Mouse (Mus musculus) forebrain, embryonic 16.5 days (tissue): ENCODE results near the gene Stam2. TPM values are rescaled to one million over a fixed set of nuclear protein-coding genes. Genes with fewer than 3 reads are reported as not detected.

ENCODE experiments used
- ATAC-seq: fragments of 200-750 bp; cut with Nextera tagmentation; 2 replicates; pipeline ENCODE4 v1.8.0; 2017; ENCODE audit warnings: mild to moderate bottlenecking, moderate library complexity
- H3K27ac ChIP-seq: fragments of 300-500 bp; sonication (generic); 2 replicates; pipeline ENCODE4 v1.5.1; 2014; ENCODE audit warnings: low read length, control low read depth
- H3K27me3 ChIP-seq: fragments of 300-500 bp; sonication (generic); replicated peaks from 2 replicates; pipeline ENCODE4 v1.6.1; 2014; ENCODE audit warnings: low read length; ENCODE audit not compliant: control insufficient read depth, insufficient read depth
- H3K36me3 ChIP-seq: fragments of 300-500 bp; sonication (generic); 2 replicates; pipeline ENCODE4 v1.6.1; 2014; ENCODE audit not compliant: control insufficient read depth, insufficient read depth
- H3K4me1 ChIP-seq: fragments of 300-500 bp; sonication (generic); replicated peaks from 2 replicates; pipeline ENCODE4 v1.6.1; 2014; ENCODE audit warnings: low read length; ENCODE audit not compliant: control insufficient read depth, insufficient read depth
- H3K4me2 ChIP-seq: fragments of 300-500 bp; sonication (generic); 2 replicates; pipeline ENCODE4 v1.6.1; 2014; ENCODE audit warnings: mild to moderate bottlenecking, low read length, control low read depth
- H3K4me3 ChIP-seq: fragments of 300-500 bp; sonication (generic); replicated peaks from 2 replicates; pipeline ENCODE4 v1.5.1; 2014; ENCODE audit warnings: mild to moderate bottlenecking, low read length, control low read depth
- H3K9ac ChIP-seq: fragments of 300-500 bp; sonication (generic); replicated peaks from 2 replicates; pipeline ENCODE4 v1.6.1; 2014; ENCODE audit warnings: low read depth, low read length, control low read depth
- H3K9me3 ChIP-seq: fragments of 300-500 bp; sonication (generic); 2 replicates; pipeline ENCODE4 v1.6.1; 2016; ENCODE audit warnings: low read length; ENCODE audit not compliant: control insufficient read depth
- WGBS: fragments of 180-500 bp; shearing (Covaris S2); extraction: QIAGEN DNeasy Blood & Tissue Kit; methylation state at CpG from one replicate; pipeline ENCODE4 v1.1.7; 2014; 5-methylcytosine and 5-hydroxymethylcytosine counted together
- polyA plus RNA-seq: library from polyadenylated mRNA; unstranded; fragments of >200 nt; fragmentation: Nextera tagmentation; extraction: Ambion mirVana; gene quantifications from 2 replicates; pipeline ENCODE4 v1.2.1, GENCODE M21; 2015

The Stam2 gene
- polyA plus RNA-seq, 1 experiment from 2014 or later: 49.8 TPM

- WGBS: 12% methylated on average over 12 of the region's 12 CpGs
- H3K4me2 ChIP-seq: peak overlapping the region; percentile 38
- no peaks in the 10 kb centered on the region for H3K9me3 ChIP-seq
- H3K36me3 ChIP-seq: no peaks in the 10 kb centered on the region
- peak; percentile 81 for ATAC-seq
- no peaks in the 10 kb centered on the region for H3K27me3 ChIP-seq
- no peak overlapping the region for H3K4me3 ChIP-seq
- no peaks in the 10 kb centered on the region for H3K4me1 ChIP-seq
- no peak overlapping the region for H3K27ac ChIP-seq
- H3K9ac ChIP-seq: no peak overlapping the region
Measured at GRCm38 (mm10) chr2:52763040-52763736, 21.1 kb upstream of the Stam2 start.

- ATAC-seq: no peak
- H3K4me3 ChIP-seq: no peak overlapping the region
- WGBS: 64% methylated on average over 7 of the region's 7 CpGs
- H3K9ac ChIP-seq: no peak overlapping the region
- H3K4me1 ChIP-seq: no peaks in the 10 kb centered on the region
- H3K27me3 ChIP-seq: no peaks in the 10 kb centered on the region
- no peak overlapping the region for H3K4me2 ChIP-seq
- H3K27ac ChIP-seq: no peak overlapping the region
- H3K36me3 ChIP-seq: no peaks in the 10 kb centered on the region
- H3K9me3 ChIP-seq: no peaks in the 10 kb centered on the region
Measured at GRCm38 (mm10) chr2:52762529-52762928, 20.4 kb upstream of the Stam2 start.

- no peaks in the 10 kb centered on the region for H3K27me3 ChIP-seq
- H3K9ac ChIP-seq: no peak overlapping the region
- no peaks in the 10 kb centered on the region for H3K36me3 ChIP-seq
- no peaks in the 10 kb centered on the region for H3K9me3 ChIP-seq
- WGBS: 24% methylated on average over 10 of the region's 10 CpGs
- H3K27ac ChIP-seq: no peak overlapping the region
- no peaks in the 10 kb centered on the region for H3K4me1 ChIP-seq
- H3K4me2 ChIP-seq: no peak overlapping the region
- no peak for ATAC-seq
- no peak overlapping the region for H3K4me3 ChIP-seq
Measured at GRCm38 (mm10) chr2:52758627-52759026, 16.5 kb upstream of the Stam2 start.

- Histone ChIP-seq H3K4me1 (no peaks in the 10 kb centered on the region), H3K4me3 (no peak overlapping the region), H3K4me2 (no peak overlapping the region), H3K9ac (no peak overlapping the region), H3K27me3 (no peaks in the 10 kb centered on the region), H3K27ac (no peak overlapping the region), H3K36me3 (no peaks in the 10 kb centered on the region), H3K9me3 (no peaks in the 10 kb centered on the region)
- 15% methylated on average over 3 of the region's 3 CpGs for WGBS
- ATAC-seq: no peak
Measured at GRCm38 (mm10) chr2:52756691-52757090, 14.6 kb upstream of the Stam2 start.

- Histone ChIP-seq H3K9me3 (no peaks in the 10 kb centered on the region), H3K4me2 (no peak overlapping the region), H3K9ac (no peak overlapping the region), H3K4me3 (no peak overlapping the region), H3K4me1 (no peaks in the 10 kb centered on the region), H3K36me3 (no peaks in the 10 kb centered on the region), H3K27me3 (no peaks in the 10 kb centered on the region), H3K27ac (no peak overlapping the region)
- WGBS: 33% methylated on average over 3 of the region's 3 CpGs
- no peak for ATAC-seq
Measured at GRCm38 (mm10) chr2:52753573-52754317, 11.7 kb upstream of the Stam2 start.

GRCm38 (mm10) chr2:52744099-52744498, 2.0 kb upstream of the Stam2 start:
- Histone ChIP-seq H3K9ac (no peak overlapping the region), H3K4me2 (no peak overlapping the region), H3K4me1 (peaks cover 13% of the 10 kb centered on the region), H3K36me3 (no peaks in the 10 kb centered on the region), H3K4me3 (no peak overlapping the region), H3K27ac (no peak overlapping the region), H3K9me3 (no peaks in the 10 kb centered on the region), H3K27me3 (no peaks in the 10 kb centered on the region)
- no peak for ATAC-seq

GRCm38 (mm10) chr2:52741681-52742255, 313 bp downstream of the Stam2 start:
- peak; percentile 92 for ATAC-seq
- Histone ChIP-seq H3K36me3 (no peaks in the 10 kb centered on the region), H3K4me1 (peaks cover 13% of the 10 kb centered on the region), H3K4me3 (peak overlapping the region; percentile 81), H3K9me3 (no peaks in the 10 kb centered on the region), H3K9ac (peak overlapping the region; percentile 93), H3K4me2 (peak overlapping the region; percentile 72), H3K27me3 (no peaks in the 10 kb centered on the region), H3K27ac (peak overlapping the region; percentile 98)
- WGBS: under 1% methylated on average over 54 of the region's 54 CpGs

- no peak overlapping the region for H3K4me2 ChIP-seq
- peaks cover 13% of the 10 kb centered on the region for H3K4me1 ChIP-seq
- no peaks in the 10 kb centered on the region for H3K9me3 ChIP-seq
- H3K36me3 ChIP-seq: no peaks in the 10 kb centered on the region
- 71% methylated on average over 4 of the region's 4 CpGs for WGBS
- H3K9ac ChIP-seq: no peak overlapping the region
- no peak overlapping the region for H3K27ac ChIP-seq
- no peak overlapping the region for H3K4me3 ChIP-seq
- no peak for ATAC-seq
- no peaks in the 10 kb centered on the region for H3K27me3 ChIP-seq
Measured at GRCm38 (mm10) chr2:52740596-52740995, 1.5 kb downstream of the Stam2 start.

- WGBS: 93% methylated on average over 7 of the region's 7 CpGs
- H3K4me1 ChIP-seq: peaks cover 15% of the 10 kb centered on the region
Measured at GRCm38 (mm10) chr2:52734504-52734903, 7.6 kb downstream of the Stam2 start.

More at GRCm38 (mm10) chr2:52734504-52734903, 7.6 kb downstream of the Stam2 start:
- no peak overlapping the region for H3K27ac ChIP-seq
- no peak overlapping the region for H3K4me2 ChIP-seq
- no peaks in the 10 kb centered on the region for H3K9me3 ChIP-seq
- no peak overlapping the region for H3K9ac ChIP-seq
- no peaks in the 10 kb centered on the region for H3K27me3 ChIP-seq
- no peak overlapping the region for H3K4me3 ChIP-seq
- no peak for ATAC-seq
- H3K36me3 ChIP-seq: 0 out of 2 replicates have a peak, but pooled peaks cover 3% of the 10 kb centered on the region
